Mouse (Mus musculus) hindbrain, embryonic 15.5 days (tissue): Measurements from ENCODE around the gene Nfkb1. TPM values are rescaled to one million over a fixed set of nuclear protein-coding genes. Genes with fewer than 3 reads are reported as not detected.

ENCODE experiments used
- ATAC-seq: fragments of 200-750 bp; cut with Nextera tagmentation; 2 replicates; pipeline ENCODE4 v1.8.0; 2017; ENCODE audit warnings: low read depth, moderate number of reproducible peaks, moderate TSS enrichment; ENCODE audit not compliant: low FRiP score
- H3K27ac ChIP-seq: fragments of 300-500 bp; sonication (generic); replicated peaks from 2 replicates; pipeline ENCODE4 v1.5.1; 2015; ENCODE audit warnings: mild to moderate bottlenecking, inconsistent platforms
- H3K27me3 ChIP-seq: fragments of 300-500 bp; sonication (generic); 2 replicates; pipeline ENCODE4 v1.6.1; 2015; ENCODE audit warnings: control low read depth, inconsistent platforms
- H3K36me3 ChIP-seq: fragments of 300-500 bp; sonication (generic); 2 replicates; pipeline ENCODE4 v1.6.1; 2015; ENCODE audit warnings: control low read depth, inconsistent platforms
- H3K4me1 ChIP-seq: fragments of 300-500 bp; sonication (generic); replicated peaks from 2 replicates; pipeline ENCODE4 v1.6.1; 2015; ENCODE audit warnings: control low read depth, inconsistent platforms
- H3K4me2 ChIP-seq: fragments of 300-500 bp; sonication (generic); 2 replicates; pipeline ENCODE4 v1.6.1; 2015; ENCODE audit warnings: moderate library complexity, mild to moderate bottlenecking, inconsistent platforms
- H3K4me3 ChIP-seq: fragments of 300-500 bp; sonication (generic); 2 replicates; pipeline ENCODE4 v1.5.1; 2015; ENCODE audit warnings: mild to moderate bottlenecking, inconsistent platforms
- H3K9ac ChIP-seq: fragments of 300-500 bp; sonication (generic); 2 replicates; pipeline ENCODE4 v1.6.1; 2015; ENCODE audit warnings: inconsistent platforms
- H3K9me3 ChIP-seq: fragments of 300-500 bp; sonication (generic); 2 replicates; pipeline ENCODE4 v1.6.1; 2016; ENCODE audit warnings: control low read depth, inconsistent platforms
- WGBS: fragments of 180-500 bp; shearing (Covaris S2); methylation state at CpG from one replicate; pipeline ENCODE4 v1.1.7; 2015; 5-methylcytosine and 5-hydroxymethylcytosine counted together
- polyA plus RNA-seq: library from polyadenylated mRNA; unstranded; fragments of >200 nt; fragmentation: Nextera tagmentation; extraction: Ambion mirVana; gene quantifications from 2 replicates; pipeline ENCODE4 v1.2.1, GENCODE M21; 2015

The Nfkb1 gene
- polyA plus RNA-seq, 1 experiment from 2014 or later = 8.4 TPM

DNA sequence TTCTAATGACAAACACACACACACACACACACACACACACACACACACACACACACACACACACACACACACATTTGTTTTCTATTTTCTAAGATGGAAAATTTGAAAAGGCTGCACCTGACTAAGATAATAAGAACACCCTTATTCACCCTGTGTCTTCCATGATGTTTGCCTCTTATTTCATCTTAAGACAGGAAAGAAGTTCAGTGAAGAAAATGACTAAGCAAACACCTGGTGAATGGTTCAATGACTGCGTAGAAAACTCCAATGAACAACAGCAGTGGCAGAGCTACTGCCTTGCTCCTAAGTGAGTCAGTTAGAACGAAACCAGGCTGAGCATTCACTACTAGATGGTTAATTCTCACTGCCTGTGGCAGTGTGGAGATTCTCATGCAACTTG is 30.8 kb upstream of the Nfkb1 start:
- no peaks in the 10 kb centered on the region for H3K36me3 ChIP-seq
- 92% methylated on average over 2 of the region's 2 CpGs for WGBS
- no peak for ATAC-seq
- no peaks in the 10 kb centered on the region for H3K9me3 ChIP-seq
- H3K27ac ChIP-seq = no peak overlapping the region
- H3K4me1 ChIP-seq = peaks cover 5% of the 10 kb centered on the region; the same call in 1 of the 2 replicates
- H3K4me3 ChIP-seq = no peak overlapping the region
- H3K4me2 ChIP-seq = no peak overlapping the region
- no peaks in the 10 kb centered on the region for H3K27me3 ChIP-seq
- H3K9ac ChIP-seq = no peak overlapping the region

DNA sequence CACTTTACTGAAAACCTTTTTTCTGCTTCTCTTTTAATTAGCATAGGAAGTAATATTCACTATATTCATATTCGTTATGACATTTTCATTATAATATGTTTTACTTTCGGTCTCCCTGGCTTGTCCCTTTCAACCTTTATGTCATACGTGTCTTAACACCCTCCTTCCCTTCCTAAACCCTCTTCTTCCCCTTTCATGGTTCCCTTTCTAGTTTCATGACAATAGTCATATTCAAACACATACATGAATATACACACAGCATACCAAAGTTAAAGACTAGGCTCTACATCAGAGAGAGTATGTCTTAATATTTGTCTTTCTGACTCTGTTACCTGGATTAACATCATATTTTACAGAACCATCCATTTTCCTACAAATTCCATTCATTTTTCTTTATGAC is 28.6 kb upstream of the Nfkb1 start:
- Histone ChIP-seq H3K9me3 (no peaks in the 10 kb centered on the region), H3K36me3 (no peaks in the 10 kb centered on the region), H3K27me3 (no peaks in the 10 kb centered on the region), H3K4me3 (no peak overlapping the region), H3K4me1 (no peaks in the 10 kb centered on the region), H3K4me2 (no peak overlapping the region), H3K9ac (no peak overlapping the region), H3K27ac (no peak overlapping the region)
- 97% methylated on average over 3 of the region's 3 CpGs for WGBS
- no peak for ATAC-seq

DNA sequence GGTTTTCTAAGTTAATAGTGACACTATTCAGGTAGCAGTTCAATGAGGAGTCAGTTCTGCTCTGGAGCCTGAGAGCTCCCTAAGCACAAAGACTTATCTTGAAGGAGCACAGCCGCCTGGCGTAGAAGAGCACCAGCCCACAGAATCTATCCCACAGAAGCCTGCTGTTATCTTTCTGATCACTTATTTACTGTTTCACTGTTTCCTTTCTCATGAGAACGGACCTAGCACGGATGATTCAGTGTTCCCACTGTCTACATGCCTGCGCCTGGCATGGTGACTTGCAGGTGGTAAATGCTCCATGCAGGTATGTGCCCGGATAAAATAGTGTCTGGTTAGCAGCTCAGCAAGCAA is 27.8 kb upstream of the Nfkb1 start:
- no peak overlapping the region for H3K9ac ChIP-seq
- no peaks in the 10 kb centered on the region for H3K27me3 ChIP-seq
- H3K4me1 ChIP-seq = no peaks in the 10 kb centered on the region
- no peaks in the 10 kb centered on the region for H3K9me3 ChIP-seq
- WGBS = 91% methylated on average over 6 of the region's 6 CpGs
- H3K27ac ChIP-seq = no peak overlapping the region
- H3K36me3 ChIP-seq = no peaks in the 10 kb centered on the region
- H3K4me3 ChIP-seq = no peak overlapping the region
- no peak for ATAC-seq
- no peak overlapping the region for H3K4me2 ChIP-seq

DNA sequence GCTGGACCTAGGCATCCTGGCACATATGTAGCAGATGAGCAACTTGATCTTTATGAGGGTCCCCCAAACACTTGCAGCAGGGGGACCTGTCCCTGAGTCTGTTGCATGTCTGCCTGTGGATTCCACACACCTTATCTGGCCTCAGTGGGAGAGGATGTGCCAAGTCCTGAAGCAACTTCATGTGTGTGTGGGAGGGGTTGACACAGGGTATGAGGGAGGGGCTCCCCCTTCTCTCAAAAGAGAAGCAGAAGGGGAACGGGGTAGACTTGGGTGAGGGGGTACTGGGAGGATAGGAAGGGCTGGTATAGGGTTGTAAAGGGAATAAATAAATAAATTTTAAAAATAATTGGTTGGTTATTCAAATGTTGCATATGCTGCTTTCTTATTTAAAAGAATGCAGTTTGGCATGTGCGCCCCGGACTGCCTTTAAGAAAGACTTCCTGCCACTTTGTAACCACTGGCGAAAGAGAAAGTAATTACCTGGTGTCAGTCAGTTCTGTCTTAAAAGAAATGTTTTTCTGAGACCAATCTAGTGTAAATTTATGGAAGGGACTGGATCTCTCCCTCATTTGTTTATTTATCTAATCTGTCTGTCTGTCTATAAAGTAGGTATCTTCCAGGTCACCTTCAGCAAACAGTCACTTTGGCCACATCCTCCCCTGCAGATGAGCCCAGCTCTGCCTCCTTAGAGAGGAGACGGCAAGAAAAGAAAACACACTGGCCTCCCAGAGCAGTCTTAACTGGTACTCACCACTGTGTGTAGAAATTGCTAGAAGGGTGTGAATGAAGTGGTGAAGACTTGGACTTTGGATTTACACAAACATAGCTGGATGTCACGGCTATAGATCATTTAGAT is 27.2 kb upstream of the Nfkb1 start:
- Histone ChIP-seq H3K4me3 (no peak overlapping the region), H3K36me3 (no peaks in the 10 kb centered on the region), H3K27ac (no peak overlapping the region), H3K9ac (no peak overlapping the region), H3K9me3 (no peaks in the 10 kb centered on the region), H3K4me2 (no peak overlapping the region), H3K27me3 (no peaks in the 10 kb centered on the region), H3K4me1 (no peaks in the 10 kb centered on the region)
- no peak for ATAC-seq
- 82% methylated on average over 6 of the region's 6 CpGs for WGBS

DNA sequence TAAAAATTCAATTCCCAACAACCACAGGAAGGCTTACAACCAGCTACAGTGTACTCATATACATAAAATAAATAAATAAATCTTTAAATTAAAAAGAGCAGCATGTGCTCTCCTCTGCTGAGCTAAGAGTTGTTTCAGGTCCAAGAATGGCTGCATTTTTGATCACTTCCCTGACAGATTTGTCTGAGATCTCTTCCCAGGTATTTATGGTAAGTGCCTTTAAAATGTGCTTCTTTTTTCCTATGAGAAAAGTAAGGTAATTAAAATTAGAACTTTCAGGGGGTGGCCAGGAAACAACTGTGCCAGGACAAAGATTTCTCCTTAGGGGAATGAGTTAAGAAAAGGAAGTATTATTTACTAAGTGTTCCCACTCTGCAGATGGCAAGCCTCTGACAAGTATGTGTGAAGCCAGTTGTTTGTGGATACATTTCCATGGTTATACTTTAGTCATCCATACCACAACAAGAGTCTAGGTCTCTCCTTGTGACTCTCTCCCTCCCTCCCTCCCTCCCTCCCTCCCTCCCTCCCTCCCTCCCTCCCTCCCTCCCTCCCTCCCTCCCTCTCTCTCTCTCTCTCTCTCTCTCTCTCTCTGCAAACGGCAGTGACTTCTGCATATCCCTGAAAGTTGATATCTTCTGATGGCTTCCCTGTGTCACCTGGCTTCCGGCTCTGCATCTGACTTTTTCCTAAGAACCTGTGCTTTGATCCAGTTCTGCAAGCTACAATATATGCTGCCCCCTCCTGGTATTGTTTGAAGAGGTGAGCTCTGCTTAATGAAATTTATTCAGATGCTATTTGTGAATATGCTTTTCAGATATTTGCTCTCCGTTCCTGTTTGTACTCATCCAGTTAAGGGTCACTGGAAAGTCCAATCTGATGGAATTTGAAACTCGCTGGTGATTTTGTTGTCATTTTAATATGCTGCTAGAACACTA is 21.9 kb upstream of the Nfkb1 start:
- Histone ChIP-seq H3K4me1 (no peaks in the 10 kb centered on the region), H3K27ac (no peak overlapping the region), H3K27me3 (no peaks in the 10 kb centered on the region), H3K9ac (no peak overlapping the region), H3K36me3 (no peaks in the 10 kb centered on the region), H3K4me2 (no peak overlapping the region), H3K4me3 (no peak overlapping the region), H3K9me3 (no peaks in the 10 kb centered on the region)
- 52% methylated on average over 3 of the region's 4 CpGs for WGBS
- no peak for ATAC-seq

DNA sequence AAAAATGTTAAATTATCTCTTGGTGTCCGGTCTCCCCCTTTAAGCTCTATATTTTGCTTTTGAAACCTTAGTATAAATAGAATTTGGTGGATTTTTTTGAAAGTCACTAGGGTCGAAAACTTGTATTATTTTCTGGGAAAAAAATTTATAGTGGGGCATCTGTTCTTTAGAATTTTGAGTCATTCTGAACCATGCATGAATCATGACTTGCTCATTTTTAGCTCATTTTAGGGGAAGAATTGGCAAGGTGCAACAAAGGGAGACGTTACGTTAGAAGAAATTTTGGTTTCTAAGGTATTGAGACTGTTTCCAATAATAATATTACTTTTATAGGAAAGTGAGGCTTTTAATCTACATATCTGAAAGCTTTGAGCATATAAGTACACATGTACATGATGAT is 20.3 kb upstream of the Nfkb1 start:
- H3K9me3 ChIP-seq = no peaks in the 10 kb centered on the region
- no peaks in the 10 kb centered on the region for H3K4me1 ChIP-seq
- no peak for ATAC-seq
- 93% methylated on average over 4 of the region's 4 CpGs for WGBS
- no peaks in the 10 kb centered on the region for H3K27me3 ChIP-seq
- H3K36me3 ChIP-seq = no peaks in the 10 kb centered on the region
- H3K27ac ChIP-seq = no peak overlapping the region
- H3K9ac ChIP-seq = no peak overlapping the region
- no peak overlapping the region for H3K4me2 ChIP-seq
- H3K4me3 ChIP-seq = no peak overlapping the region

DNA sequence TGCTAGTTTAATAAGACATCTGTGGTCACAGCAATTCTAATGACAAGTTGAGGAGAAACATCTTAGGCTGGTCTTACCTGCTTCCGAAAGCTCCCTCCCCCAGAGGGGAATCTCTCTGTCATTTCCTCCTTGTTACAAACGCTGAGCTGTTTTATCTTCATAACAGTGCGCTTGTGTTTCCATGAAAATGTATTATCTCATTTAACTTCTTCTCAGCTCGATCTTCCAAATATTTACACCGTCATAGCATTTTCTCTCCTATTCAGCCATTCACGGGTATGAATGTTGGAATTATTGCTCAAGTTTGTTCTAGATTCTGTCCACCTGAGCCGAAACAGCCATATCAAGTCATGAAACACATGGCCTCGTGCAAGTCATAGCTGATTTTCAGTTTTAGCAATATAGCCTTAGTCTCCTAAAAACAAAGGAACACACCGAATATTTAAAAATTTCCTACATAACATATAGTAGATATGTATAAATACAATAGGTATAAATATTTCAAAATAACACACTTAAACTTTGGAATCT is 19.8 kb upstream of the Nfkb1 start:
- H3K27me3 ChIP-seq = no peaks in the 10 kb centered on the region
- H3K27ac ChIP-seq = no peak overlapping the region
- 94% methylated on average over 9 of the region's 9 CpGs for WGBS
- no peak for ATAC-seq
- H3K9me3 ChIP-seq = no peaks in the 10 kb centered on the region
- H3K36me3 ChIP-seq = no peaks in the 10 kb centered on the region
- H3K9ac ChIP-seq = no peak overlapping the region
- H3K4me2 ChIP-seq = no peak overlapping the region
- H3K4me3 ChIP-seq = no peak overlapping the region
- H3K4me1 ChIP-seq = no peaks in the 10 kb centered on the region

DNA sequence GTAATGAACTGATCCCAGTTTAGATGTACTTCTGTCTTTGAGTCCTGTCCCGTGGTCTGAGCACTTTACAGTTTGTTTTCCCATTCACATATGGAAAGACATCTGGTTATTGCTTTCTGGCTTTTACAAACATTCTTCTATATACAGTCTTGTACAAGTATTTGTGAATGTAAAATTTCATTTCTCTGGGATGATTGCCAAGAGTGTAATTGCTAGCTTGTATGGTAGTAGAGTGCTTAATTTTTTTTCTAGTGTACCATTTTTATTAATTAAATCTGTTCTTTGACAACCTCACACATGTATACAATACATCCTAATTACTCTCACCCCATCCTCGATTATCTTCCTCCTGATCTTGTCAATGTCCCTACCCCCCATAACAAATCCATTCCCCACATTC is 12.0 kb upstream of the Nfkb1 start:
- no peak overlapping the region for H3K4me3 ChIP-seq
- H3K36me3 ChIP-seq = no peaks in the 10 kb centered on the region
- no peaks in the 10 kb centered on the region for H3K4me1 ChIP-seq
- no peak overlapping the region for H3K27ac ChIP-seq
- 63% methylated on average over 2 of the region's 2 CpGs for WGBS
- H3K9me3 ChIP-seq = no peaks in the 10 kb centered on the region
- no peaks in the 10 kb centered on the region for H3K27me3 ChIP-seq
- no peak overlapping the region for H3K4me2 ChIP-seq
- no peak overlapping the region for H3K9ac ChIP-seq
- ATAC-seq = no peak

DNA sequence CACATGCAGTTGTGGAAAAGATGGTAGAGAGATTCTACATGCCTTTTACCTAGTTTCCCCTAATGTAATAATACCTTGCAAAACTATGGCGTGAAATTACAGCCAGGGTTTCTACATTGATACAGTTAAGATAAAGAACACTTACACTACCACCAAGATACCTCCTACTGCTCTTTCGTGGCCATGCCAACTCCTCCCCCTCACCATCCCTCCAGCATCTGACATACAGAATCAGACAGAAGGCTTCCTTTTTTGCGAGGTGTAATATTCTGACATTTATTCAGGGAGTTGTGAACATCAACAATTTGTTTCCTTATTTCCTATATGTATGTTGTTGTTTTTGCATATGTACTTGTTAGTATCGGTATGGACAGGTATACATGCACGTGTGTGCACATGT is 11.3 kb upstream of the Nfkb1 start:
- Histone ChIP-seq H3K36me3 (no peaks in the 10 kb centered on the region), H3K4me3 (no peak overlapping the region), H3K4me2 (no peak overlapping the region), H3K4me1 (no peaks in the 10 kb centered on the region), H3K27ac (no peak overlapping the region), H3K27me3 (no peaks in the 10 kb centered on the region), H3K9ac (no peak overlapping the region), H3K9me3 (no peaks in the 10 kb centered on the region)
- no peak for ATAC-seq
- 89% methylated on average over 5 of the region's 5 CpGs for WGBS

DNA sequence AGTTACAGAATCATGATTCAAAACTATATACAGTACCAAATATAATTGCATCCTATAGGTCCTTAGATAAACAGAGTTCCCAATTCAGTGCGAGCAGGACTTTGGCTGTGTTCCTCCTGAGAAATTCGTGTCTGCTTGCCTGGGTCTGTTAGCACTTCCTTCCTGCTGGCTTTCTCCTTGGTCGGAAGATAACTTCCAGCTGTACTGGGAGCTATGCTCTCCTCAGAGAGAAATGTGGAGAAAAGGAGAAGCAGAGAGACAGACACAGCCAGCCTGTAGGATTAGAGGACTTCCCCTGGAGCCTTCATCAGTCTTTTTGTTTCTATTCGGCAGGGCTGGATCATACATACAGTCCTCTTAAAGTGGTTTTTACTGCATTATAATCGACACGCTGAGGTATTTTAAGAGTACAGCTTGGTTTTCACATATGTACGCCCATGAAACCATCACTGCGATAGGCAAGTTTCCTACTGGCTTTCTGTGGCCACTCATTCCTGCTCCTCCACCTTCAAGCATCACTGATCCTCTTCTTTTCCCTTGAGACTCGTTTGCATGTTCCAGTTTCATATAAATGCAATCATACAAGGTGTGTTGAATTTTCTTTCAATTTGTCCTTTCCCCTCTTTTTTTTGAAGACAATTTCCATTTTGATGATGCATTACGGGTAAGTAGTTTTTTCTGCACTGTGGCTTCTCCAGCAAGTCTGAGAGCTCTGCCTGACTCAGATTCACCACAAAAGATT is 8.3 kb upstream of the Nfkb1 start:
- no peak overlapping the region for H3K9ac ChIP-seq
- no peak overlapping the region for H3K4me3 ChIP-seq
- 70% methylated on average over 10 of the region's 10 CpGs for WGBS
- no peak for ATAC-seq
- H3K4me2 ChIP-seq = no peak overlapping the region
- H3K4me1 ChIP-seq = no peaks in the 10 kb centered on the region
- no peaks in the 10 kb centered on the region for H3K9me3 ChIP-seq
- H3K27me3 ChIP-seq = no peaks in the 10 kb centered on the region
- H3K27ac ChIP-seq = no peak overlapping the region
- no peaks in the 10 kb centered on the region for H3K36me3 ChIP-seq

DNA sequence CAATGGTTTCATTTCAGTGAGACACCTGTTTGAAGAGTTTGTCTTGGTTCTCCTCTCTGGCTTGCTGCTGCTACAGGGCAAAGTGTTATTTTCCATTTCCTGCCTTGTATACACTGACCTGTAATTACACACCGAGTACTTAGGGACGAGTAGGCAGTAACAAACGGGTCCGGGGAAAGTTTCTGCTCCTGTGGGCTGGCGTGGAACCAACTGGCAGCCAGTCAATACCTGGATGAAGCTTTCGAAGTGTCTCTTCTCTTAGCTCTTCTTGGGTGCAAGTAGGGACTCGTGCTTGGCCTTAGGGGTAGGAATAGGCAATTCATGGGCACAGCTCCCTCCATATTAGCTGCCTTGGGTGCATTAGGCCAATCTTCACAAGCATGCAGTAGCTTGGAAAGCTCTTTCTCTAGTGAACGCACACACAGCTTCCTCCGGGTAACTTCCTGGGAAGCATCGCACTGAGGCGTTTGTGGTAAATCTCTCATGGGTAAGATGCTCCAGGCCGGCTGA is 7.2 kb upstream of the Nfkb1 start:
- Histone ChIP-seq H3K4me2 (no peak overlapping the region), H3K4me1 (no peaks in the 10 kb centered on the region), H3K27ac (no peak overlapping the region), H3K4me3 (no peak overlapping the region), H3K27me3 (no peaks in the 10 kb centered on the region), H3K36me3 (no peaks in the 10 kb centered on the region), H3K9me3 (no peaks in the 10 kb centered on the region), H3K9ac (no peak overlapping the region)
- ATAC-seq = no peak
- 68% methylated on average over 12 of the region's 12 CpGs for WGBS
